Mouse (Mus musculus) liver, embryonic 14.5 days (tissue): Measurements from ENCODE around the gene 4930556J24Rik.

ENCODE experiments used
- CTCF ChIP-seq: IDR thresholded peaks from 2 replicates; pipeline ENCODE4 v1.5.1; 2016; ENCODE audit warnings: antibody characterized with exemption, low read depth, control low read depth
- EP300 ChIP-seq: IDR thresholded peaks from 2 replicates; pipeline ENCODE4 v1.6.1; 2016; ENCODE audit warnings: antibody characterized with exemption, low read depth

GRCm38 (mm10) chr11:3905446-3905845 lies 71.1 kb downstream of the 4930556J24Rik start:
- no peak for TF ChIP-seq EP300
- TF ChIP-seq CTCF = no peak
